8 mouse cellular contexts compared by ENCODE assay signal in genomic region chr1:128244727-128245355, GRCm38 (mm10). TPM values are rescaled to one million over a fixed set of nuclear protein-coding genes. Genes with fewer than 3 reads are reported as not detected.
DNase-seq lines count a peak whose midpoint lies in the region; ATAC-seq lines count a peak whose summit lies in the region.

No protein-coding gene starts in this region.

- H3K9me3 ChIP-seq in forebrain, embryonic 14.5 days (replicated peaks; ENCODE audit: control insufficient read depth, low read length), result no peaks in the 10 kb centered on the region

- peak; percentile 27 for ATAC-seq in forebrain, embryonic 14.5 days
- ATAC-seq in megakaryocyte progenitor cell, adult 5-6 weeks (replicated peaks; ENCODE audit: poor library complexity), result peak; percentile 38

- peak overlapping the region; percentile 77 for H3K4me3 ChIP-seq in forebrain, embryonic 14.5 days (ENCODE audit: low read depth, low read length)

- peak overlapping the region; percentile 85 for H3K27ac ChIP-seq in forebrain, embryonic 14.5 days (ENCODE audit: low read depth, low read length)

- peak; percentile 61 for DNase-seq in right cerebral cortex, postnatal 10 days (ENCODE audit: low spot score in 2 of 2)
- no peak for DNase-seq in right cerebral cortex, adult 2 months (ENCODE audit: low spot score in 2 of 2)
- peak; percentile 54 for DNase-seq in c-Kit-negative CD71-positive TER-119-positive erythroid progenitor cells, embryonic 14.5 days (ENCODE audit: low read depth, low spot score)
- peak; percentile 16 for DNase-seq in forebrain, embryonic 14.5 days (ENCODE audit: low spot score)
- DNase-seq in induced T-regulatory cell, adult 2 months (ENCODE audit: low read depth), result peak; percentile 72
- peak; percentile 12 to 29 for DNase-seq in spleen, postnatal 36 days (ENCODE audit: low spot score in 2 of 2)
- DNase-seq in frontal cortex, postnatal 10 days (ENCODE audit: low spot score in 2 of 2), result no peak

- H3K9ac ChIP-seq in forebrain, embryonic 14.5 days (ENCODE audit: low read length), result peak overlapping the region; percentile 85

- 2% methylated on average over 19 of the region's 19 CpGs for WGBS in forebrain, embryonic 14.5 days

- H3K36me3 ChIP-seq in forebrain, embryonic 14.5 days (ENCODE audit: control insufficient read depth, insufficient read depth, low read length), result no peaks in the 10 kb centered on the region

- peak overlapping the region; percentile 92 for H3K4me2 ChIP-seq in forebrain, embryonic 14.5 days (ENCODE audit: low read length)

- H3K27me3 ChIP-seq in forebrain, embryonic 14.5 days (replicated peaks; ENCODE audit: control insufficient read depth, insufficient read depth, low read length), result no peaks in the 10 kb centered on the region

- H3K4me1 ChIP-seq in forebrain, embryonic 14.5 days (ENCODE audit: control insufficient read depth, insufficient read depth, low read length), result peaks cover 12% of the 10 kb centered on the region

RNA-seq across cellular contexts. Expression of gene Ubxn4, which starts 1.1 kb away (rescaled TPM):
- polyA plus RNA-seq in forebrain, embryonic 14.5 days (2014; fragmentation: Nextera tagmentation; extraction: Ambion mirVana), result 57.7 and 62.0 TPM in 2 replicates
- total RNA-seq in megakaryocyte progenitor cell, adult 5-6 weeks (2015), result 48.2 and 55.7 TPM in 2 replicates
- 79.7 and 95.5 TPM in 2 replicates for total RNA-seq in megakaryocyte progenitor cell, adult 5-6 weeks (2017)

Comparison
In these comparisons a context has a peak if more than half of its experiments do, and no peak if none do; other contexts are left out.
1. DNase-seq: peak in right cerebral cortex, postnatal 10 days (2 of 2), c-Kit-negative CD71-positive TER-119-positive erythroid progenitor cells, embryonic 14.5 days (single experiment), forebrain, embryonic 14.5 days (single experiment), induced T-regulatory cell, adult 2 months (single experiment) and spleen, postnatal 36 days (2 of 2); none in right cerebral cortex, adult 2 months (0 of 2) and frontal cortex, postnatal 10 days (0 of 2).